Mouse (Mus musculus) heart, embryonic 11.5 days (tissue): ENCODE measurements at regions not wholly inside any gene's neighbourhood (a gene's known extent, or its start where the extent isn't known, plus 50 kb on each side); places are given as distances from the start of the nearest gene placed in this dataset.
A peak's percentile ranks its signal among the peaks of the same experiment; 100 is the strongest.

Source experiments
- ATAC-seq: fragments of 200-750 bp; cut with Nextera tagmentation; replicated peaks from 2 replicates; pipeline ENCODE4 v1.8.0; 2017; ENCODE audit warnings: moderate library complexity; ENCODE audit not compliant: insufficient number of reproducible peaks, low FRiP score, low TSS enrichment
- H3K27ac ChIP-seq: fragments of 300-500 bp; sonication (generic); 2 replicates; pipeline ENCODE4 v1.5.1; 2014; ENCODE audit warnings: mild to moderate bottlenecking, low read depth, low read length
- H3K27me3 ChIP-seq: fragments of 300-500 bp; sonication (generic); 2 replicates; pipeline ENCODE4 v1.6.1; 2014; ENCODE audit warnings: mild to moderate bottlenecking, low read length, mixed read lengths; ENCODE audit not compliant: control insufficient read depth, insufficient read depth
- H3K36me3 ChIP-seq: fragments of 300-500 bp; sonication (generic); 2 replicates; pipeline ENCODE4 v1.6.1; 2014; ENCODE audit warnings: mild to moderate bottlenecking, low read length, moderate library complexity, mixed read lengths; ENCODE audit not compliant: control insufficient read depth, insufficient read depth
- H3K4me1 ChIP-seq: fragments of 300-500 bp; sonication (generic); 2 replicates; pipeline ENCODE4 v1.6.1; 2014; ENCODE audit warnings: low read length; ENCODE audit not compliant: control insufficient read depth, insufficient read depth
- H3K4me2 ChIP-seq: fragments of 300-500 bp; sonication (generic); 2 replicates; pipeline ENCODE4 v1.6.1; 2014; ENCODE audit warnings: mild to moderate bottlenecking, moderate library complexity
- H3K4me3 ChIP-seq: fragments of 300-500 bp; sonication (generic); 2 replicates; pipeline ENCODE4 v1.5.1; 2014; ENCODE audit warnings: low read depth, low read length
- H3K9ac ChIP-seq: fragments of 300-500 bp; sonication (generic); 2 replicates; pipeline ENCODE4 v1.6.1; 2014; ENCODE audit warnings: mild to moderate bottlenecking, low read depth, low read length, moderate library complexity
- H3K9me3 ChIP-seq: fragments of 300-500 bp; sonication (generic); replicated peaks from 2 replicates; pipeline ENCODE4 v1.6.1; 2016; ENCODE audit warnings: low read length; ENCODE audit not compliant: control insufficient read depth
- WGBS: fragments of 180-500 bp; shearing (Covaris S2); extraction: QIAGEN DNeasy Blood & Tissue Kit; methylation state at CpG from one replicate; pipeline ENCODE4 v1.1.7; 2014; ENCODE audit not compliant: insufficient replicate concordance; 5-methylcytosine and 5-hydroxymethylcytosine counted together

DNA sequence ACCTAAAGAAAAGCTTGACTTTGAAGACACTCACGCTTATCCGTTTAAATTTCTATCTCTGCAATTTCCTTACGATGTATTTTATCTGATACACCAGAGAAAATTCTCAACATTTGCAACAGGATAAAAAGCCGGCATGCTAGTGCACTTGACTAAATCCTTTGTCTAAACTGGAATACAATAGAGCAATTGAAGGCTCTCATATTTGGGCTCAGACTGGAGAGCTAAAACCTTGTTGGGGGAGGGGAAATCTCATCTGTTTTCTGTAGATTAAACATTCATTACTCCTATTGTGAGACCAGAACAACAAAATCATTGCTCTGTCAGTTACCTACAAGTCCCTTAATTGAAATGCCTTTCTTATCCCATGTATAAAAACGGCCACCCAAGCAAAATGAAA, 70.9 kb upstream of the Cerkl start:
- Histone ChIP-seq H3K4me2 (no peak overlapping the region), H3K4me3 (no peak overlapping the region), H3K36me3 (no peaks in the 10 kb centered on the region), H3K9ac (no peak overlapping the region), H3K27ac (no peak overlapping the region), H3K4me1 (peaks cover 15% of the 10 kb centered on the region; the same call in 1 of the 2 replicates), H3K9me3 (no peaks in the 10 kb centered on the region), H3K27me3 (no peaks in the 10 kb centered on the region)
- 72% methylated on average over 5 of the region's 5 CpGs for WGBS
- no peak for ATAC-seq

- H3K4me2 ChIP-seq: no peak overlapping the region
- WGBS: 64% methylated on average over 18 of the region's 18 CpGs
Observed at GRCm38 (mm10) chr2:79528347-79528990, 71.9 kb upstream of the Cerkl start.

GRCm38 (mm10) chr2:79529185-79529584, 72.6 kb upstream of the Cerkl start:
- Histone ChIP-seq H3K4me2 (no peak overlapping the region), H3K27me3 (no peaks in the 10 kb centered on the region), H3K4me1 (peaks cover 15% of the 10 kb centered on the region; the same call in 1 of the 2 replicates), H3K9me3 (no peaks in the 10 kb centered on the region), H3K4me3 (no peak overlapping the region), H3K27ac (peak overlapping the region; percentile 54; the same call in 1 of the 2 replicates), H3K36me3 (no peaks in the 10 kb centered on the region), H3K9ac (no peak overlapping the region)
- no peak for ATAC-seq
- WGBS: 39% methylated on average over 2 of the region's 2 CpGs

More at GRCm38 (mm10) chr2:79528347-79528990, 71.9 kb upstream of the Cerkl start:
- no peak for ATAC-seq
- peaks cover 15% of the 10 kb centered on the region; the same call in 1 of the 2 replicates for H3K4me1 ChIP-seq
- H3K9me3 ChIP-seq: no peaks in the 10 kb centered on the region
- H3K9ac ChIP-seq: no peak overlapping the region
- H3K36me3 ChIP-seq: no peaks in the 10 kb centered on the region
- H3K27me3 ChIP-seq: no peaks in the 10 kb centered on the region
- no peak overlapping the region for H3K4me3 ChIP-seq
- H3K27ac ChIP-seq: peak overlapping the region; percentile 54; the same call in 1 of the 2 replicates

DNA sequence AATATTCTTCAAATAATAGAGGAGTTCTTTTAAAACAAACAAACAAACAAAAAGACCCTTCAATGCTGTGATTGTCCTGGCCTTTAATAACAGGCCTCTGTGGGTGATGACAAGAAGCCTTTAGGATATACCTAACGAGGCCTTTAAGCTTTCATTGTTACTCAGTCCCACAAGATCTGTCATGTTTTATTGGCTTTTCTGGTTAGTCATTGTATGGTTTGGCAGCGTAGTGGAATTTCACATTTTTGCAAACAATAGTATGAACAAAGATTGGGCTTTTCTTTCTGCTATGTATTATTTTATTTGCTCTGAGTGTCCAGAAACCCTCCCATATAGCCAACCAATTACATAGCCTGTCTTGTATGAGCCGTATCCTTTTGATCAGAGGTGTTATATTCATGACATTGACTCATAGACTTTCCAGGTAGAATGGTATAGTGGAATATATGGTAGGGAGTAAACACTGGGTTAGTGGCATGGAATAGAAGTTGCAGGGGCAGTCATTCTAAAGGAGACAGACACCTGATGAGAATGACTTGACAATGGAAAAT, 76.1 kb upstream of the Cerkl start:
- WGBS: 76% methylated on average over 3 of the region's 3 CpGs
- ATAC-seq: no peak
- no peaks in the 10 kb centered on the region for H3K27me3 ChIP-seq

GRCm38 (mm10) chr2:79537126-79537875, 80.7 kb upstream of the Cerkl start:
- Histone ChIP-seq H3K36me3 (no peaks in the 10 kb centered on the region), H3K27me3 (no peaks in the 10 kb centered on the region), H3K4me2 (no peak overlapping the region), H3K9ac (no peak overlapping the region), H3K4me3 (no peak overlapping the region), H3K4me1 (no peaks in the 10 kb centered on the region), H3K9me3 (no peaks in the 10 kb centered on the region), H3K27ac (no peak overlapping the region)
- 79% methylated on average over 5 of the region's 5 CpGs for WGBS
- ATAC-seq: no peak

More for the DNA sequence above, 76.1 kb upstream of the Cerkl start:
- no peak overlapping the region for H3K27ac ChIP-seq
- no peak overlapping the region for H3K9ac ChIP-seq
- H3K36me3 ChIP-seq: no peaks in the 10 kb centered on the region
- H3K4me2 ChIP-seq: no peak overlapping the region
- peaks cover 15% of the 10 kb centered on the region; the same call in 1 of the 2 replicates for H3K4me1 ChIP-seq
- H3K9me3 ChIP-seq: no peaks in the 10 kb centered on the region
- no peak overlapping the region for H3K4me3 ChIP-seq

DNA sequence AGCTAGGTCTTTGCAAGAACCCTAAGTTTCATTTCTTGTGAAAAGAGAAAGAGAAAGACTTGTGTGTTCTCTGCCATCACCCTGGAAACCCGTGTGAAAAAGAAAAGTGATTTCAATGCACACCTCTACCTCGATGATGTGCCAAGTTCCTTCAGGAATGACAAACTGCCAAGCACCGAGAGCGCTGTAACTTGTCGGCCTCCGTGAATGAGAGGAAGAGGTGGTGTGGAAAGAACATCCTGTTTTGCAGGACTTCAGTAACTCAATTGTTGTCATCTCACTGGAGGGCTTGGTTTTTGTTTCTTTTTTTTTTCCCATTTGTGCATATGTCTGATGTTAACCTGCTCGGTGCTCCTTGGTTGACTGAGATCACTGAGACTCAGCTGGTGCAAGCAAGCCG, 83.8 kb upstream of the Cerkl start:
- no peak overlapping the region for H3K4me3 ChIP-seq
- no peaks in the 10 kb centered on the region for H3K9me3 ChIP-seq
- H3K27ac ChIP-seq: no peak overlapping the region
- H3K4me2 ChIP-seq: no peak overlapping the region
- peaks cover 12% of the 10 kb centered on the region for H3K4me1 ChIP-seq
- no peaks in the 10 kb centered on the region for H3K27me3 ChIP-seq
- no peak for ATAC-seq
- no peaks in the 10 kb centered on the region for H3K36me3 ChIP-seq
- WGBS: 75% methylated on average over 8 of the region's 8 CpGs
- H3K9ac ChIP-seq: no peak overlapping the region

- no peaks in the 10 kb centered on the region for H3K9me3 ChIP-seq
- peaks cover 12% of the 10 kb centered on the region for H3K4me1 ChIP-seq
- H3K27ac ChIP-seq: no peak overlapping the region
- H3K4me3 ChIP-seq: no peak overlapping the region
- H3K27me3 ChIP-seq: no peaks in the 10 kb centered on the region
- H3K4me2 ChIP-seq: no peak overlapping the region
- no peak for ATAC-seq
- 64% methylated on average over 6 of the region's 6 CpGs for WGBS
- no peaks in the 10 kb centered on the region for H3K36me3 ChIP-seq
- no peak overlapping the region for H3K9ac ChIP-seq
Observed at GRCm38 (mm10) chr2:79542191-79542980, 85.8 kb upstream of the Cerkl start.

- Histone ChIP-seq H3K4me3 (no peak overlapping the region), H3K9ac (no peak overlapping the region), H3K36me3 (no peaks in the 10 kb centered on the region), H3K4me2 (no peak overlapping the region), H3K27ac (no peak overlapping the region), H3K9me3 (no peaks in the 10 kb centered on the region), H3K4me1 (peaks cover 12% of the 10 kb centered on the region), H3K27me3 (no peaks in the 10 kb centered on the region)
- ATAC-seq: no peak
- WGBS: 62% methylated on average over 5 of the region's 5 CpGs
Observed at GRCm38 (mm10) chr2:79543456-79543855, 86.9 kb upstream of the Cerkl start.
